In genomic region chr13:51397861-51398260, GRCm38 (mm10) we compare ENCODE assay signal across 33 mouse cellular contexts. TPM values are rescaled to one million over a fixed set of nuclear protein-coding genes. Genes with fewer than 3 reads are reported as not detected.
DNase-seq lines count a peak whose midpoint lies in the region; ATAC-seq and TF ChIP-seq lines count a peak whose summit lies in the region.
"Had no signal": no experiment of that assay in that cellular context is flagged by ENCODE, and none has a peak within 500 bp of the region (broad histone marks: within the 10 kb centered on the region; RNA-seq: fewer than 3 reads in every experiment).

No protein-coding gene starts in this region.

- no peaks in the 10 kb centered on the region for H3K27me3 ChIP-seq in CH12.LX (replicated peaks)
- no peaks in the 10 kb centered on the region for H3K27me3 ChIP-seq in intestine, postnatal 0 days (replicated peaks; ENCODE audit: control insufficient read depth, insufficient read depth, low read length)
- H3K27me3 ChIP-seq: embryonic facial prominence, embryonic 15.5 days; forebrain, embryonic 13.5 days; heart, embryonic 15.5 days; liver, embryonic 12.5 days; midbrain, embryonic 13.5 days; Patski had no signal

- H3K4me3 ChIP-seq in CH12.LX (replicated peaks in 1 of 3; ENCODE audit: low read depth in 2 of 3, low read length in 2 of 3, poor library complexity in 1 of 3), result no peak overlapping the region
- no peak overlapping the region for H3K4me3 ChIP-seq in intestine, postnatal 0 days (ENCODE audit: low read depth, low read length)
- H3K4me3 ChIP-seq: embryonic facial prominence, embryonic 10.5 days; embryonic facial prominence, embryonic 15.5 days; forebrain, embryonic 13.5 days; heart, embryonic 10.5 days; heart, embryonic 15.5 days; liver, embryonic 12.5 days; midbrain, embryonic 13.5 days had no signal

- no peaks in the 10 kb centered on the region for H3K79me2 ChIP-seq in CH12.LX (replicated peaks; ENCODE audit: control insufficient read depth, extremely low read depth, insufficient read depth, poor library complexity, severe bottlenecking)

- no peak overlapping the region for H3K9ac ChIP-seq in CH12.LX (ENCODE audit: insufficient read depth, low read depth)
- no peak overlapping the region for H3K9ac ChIP-seq in intestine, postnatal 0 days (ENCODE audit: low read depth, low read length)
- H3K9ac ChIP-seq: embryonic facial prominence, embryonic 15.5 days; forebrain, embryonic 13.5 days; heart, embryonic 15.5 days; liver, embryonic 12.5 days; liver, postnatal 0 days; midbrain, embryonic 13.5 days had no signal

- in situ Hi-C loops in CH12.LX (cut with MboI; ENCODE audit: low pct_ligation_motif_present, low pct_unique_long_range_greater_than_20kb, low sequenced_read_pairs), result no loop called here

- TF ChIP-seq EP300 in CH12.LX (IDR thresholded peaks at IDR 0.05; ENCODE audit: low read length), result peak; percentile 45; the same call in 1 of the 2 replicates

- peak overlapping the region; percentile 7 for H3K4me2 ChIP-seq in CH12.LX (ENCODE audit: insufficient read depth, low read depth, poor library complexity, severe bottlenecking)
- H3K4me2 ChIP-seq in intestine, postnatal 0 days (replicated peaks; ENCODE audit: low read depth), result no peak overlapping the region
- H3K4me2 ChIP-seq: embryonic facial prominence, embryonic 15.5 days; forebrain, embryonic 13.5 days; heart, embryonic 15.5 days; liver, embryonic 12.5 days; midbrain, embryonic 13.5 days had no signal

- no peak for TF ChIP-seq CTCF in CH12.LX (conservative IDR thresholded peaks at IDR 0.05 in 1 of 2, IDR thresholded peaks at IDR 0.05 in 1 of 2; ENCODE audit: low read depth in 2 of 2, low read length in 2 of 2)
- TF ChIP-seq CTCF in intestine, postnatal 0 days (IDR thresholded peaks at IDR 0.05; ENCODE audit: low read depth), result no peak

- H3K4me1 ChIP-seq in CH12.LX (ENCODE audit: control insufficient read depth in 1 of 2, insufficient read depth in 2 of 2), result peaks cover 28 to 67% of the 10 kb centered on the region in 2 experiments
- no peaks in the 10 kb centered on the region for H3K4me1 ChIP-seq in intestine, postnatal 0 days (replicated peaks; ENCODE audit: control insufficient read depth, insufficient read depth, low read length)

- peak; percentile 37 for ATAC-seq in inflammation-experienced regulatory T-cells, adult 6 months
- no peak for ATAC-seq in intestine, postnatal 0 days
- ATAC-seq: forebrain, embryonic 13.5 days; hindbrain, postnatal 0 days; intestine, embryonic 16.5 days; liver, embryonic 12.5 days; liver, postnatal 0 days; lung, postnatal 0 days; midbrain, embryonic 13.5 days; Patski had no signal

- TF ChIP-seq RAD21 in CH12.LX (IDR thresholded peaks at IDR 0.05; ENCODE audit: low read depth, low read length), result no peak; the same call in 1 of the 2 replicates

- 78% methylated on average over 6 of the region's 6 CpGs for WGBS in intestine, postnatal 0 days

- H3K36me3 ChIP-seq in CH12.LX (replicated peaks in 1 of 2; ENCODE audit: control insufficient read depth in 1 of 2, insufficient read depth in 1 of 2, low read length in 1 of 2), result no peaks in the 10 kb centered on the region
- H3K36me3 ChIP-seq in intestine, postnatal 0 days (ENCODE audit: control insufficient read depth, insufficient read depth), result no peaks in the 10 kb centered on the region
- H3K36me3 ChIP-seq: embryonic facial prominence, embryonic 10.5 days; embryonic facial prominence, embryonic 15.5 days; G1E; heart, embryonic 10.5 days; heart, embryonic 15.5 days; liver, embryonic 12.5 days had no signal

- peak overlapping the region; percentile 94 for H3K27ac ChIP-seq in CH12.LX (ENCODE audit: insufficient read depth, low read depth)
- H3K27ac ChIP-seq in intestine, postnatal 0 days (ENCODE audit: low read depth, low read length), result no peak overlapping the region
- H3K27ac ChIP-seq: embryonic facial prominence, embryonic 10.5 days; embryonic facial prominence, embryonic 15.5 days; forebrain, embryonic 13.5 days; heart, embryonic 10.5 days; heart, embryonic 15.5 days; hindbrain, postnatal 0 days; liver, embryonic 12.5 days; midbrain, embryonic 13.5 days had no signal

- DNase-seq in 3T3-L1 (ENCODE audit: low read depth, low spot score), result peak; percentile 46
- DNase-seq in A20 (ENCODE audit: low read depth, low spot score), result peak; percentile 45
- peak; percentile 88 for DNase-seq in CH12.LX (ENCODE audit: extremely low read depth)
- DNase-seq in adrenal gland, postnatal 25 days, result no peak
- DNase-seq in thymus, postnatal 0 days (ENCODE audit: low spot score), result no peak
- DNase-seq: adrenal gland, postnatal 14 days; cerebellum, adult 2 months; cerebellum, postnatal 14 days; gastrocnemius, postnatal 14 days; heart, adult 11 months; kidney, postnatal 25 days; layer of hippocampus, postnatal 36 days; left cerebral cortex, postnatal 4 days; liver, postnatal 0 days; lung, postnatal 4 days; retina, postnatal 1 day; right cerebral cortex, postnatal 14 days; thymus, postnatal 36 days had no signal

- peaks cover 20% of the 10 kb centered on the region for H3K9me3 ChIP-seq in CH12.LX (replicated peaks; ENCODE audit: low read length)
- no peaks in the 10 kb centered on the region for H3K9me3 ChIP-seq in intestine, postnatal 0 days (ENCODE audit: control insufficient read depth)
- H3K9me3 ChIP-seq: embryonic facial prominence, embryonic 15.5 days; heart, embryonic 10.5 days; heart, embryonic 15.5 days; liver, embryonic 12.5 days had no signal

- dilution Hi-C loops in CH12.LX (cut with MboI; ENCODE audit: extremely low pct_ligation_motif_present, extremely low pct_unique_long_range_greater_than_20kb, low sequenced_read_pairs), result no loop called here

- TF ChIP-seq POLR2A in CH12.LX (IDR thresholded peaks at IDR 0.05; ENCODE audit: low read depth, low read length), result no peak

TF ChIP-seq in CH12.LX, 34 proteins besides CTCF, POLR2A, EP300 and RAD21:
- TF ChIP-seq JUN (IDR thresholded peaks at IDR 0.05; ENCODE audit: insufficient read depth, low read depth, low read length), result 0 out of 2 replicates have a peak, but pooled peaks have one; percentile 23
- peak; percentile 97 for TF ChIP-seq MAFK (IDR thresholded peaks at IDR 0.05; ENCODE audit: insufficient replicate concordance, low read length)
- TF ChIP-seq POLR2AphosphoS2 (IDR thresholded peaks at IDR 0.05; ENCODE audit: low read depth, low read length), result no peak
- peak; percentile 31; the same call in 1 of the 2 replicates for TF ChIP-seq MEF2A (IDR thresholded peaks at IDR 0.05; ENCODE audit: borderline replicate concordance, low read depth, low read length)
- TF ChIP-seq MYC (IDR thresholded peaks at IDR 0.05; ENCODE audit: low read depth, low read length), result peak; percentile 54
- TF ChIP-seq ZC3H11A (IDR thresholded peaks at IDR 0.05; ENCODE audit: low read depth, low read length), result no peak
- peak; percentile 80 for TF ChIP-seq BHLHE40 (IDR thresholded peaks at IDR 0.05; ENCODE audit: low read depth, low read length)
- peak; percentile 93 for TF ChIP-seq ETS1 (conservative IDR thresholded peaks at IDR 0.05; ENCODE audit: low read depth, low read length)
- peak; percentile 62 for TF ChIP-seq USF2 (conservative IDR thresholded peaks at IDR 0.05; ENCODE audit: low read depth, low read length)
- no peak for TF ChIP-seq IRF4 (IDR thresholded peaks at IDR 0.05; ENCODE audit: low read depth, low read length)
- 0 out of 2 replicates have a peak, but pooled peaks have one; percentile 57 for TF ChIP-seq TCF12 (IDR thresholded peaks at IDR 0.05; ENCODE audit: low read depth, low read length)
- peak; percentile 37; the same call in 1 of the 2 replicates for TF ChIP-seq USF1 (IDR thresholded peaks at IDR 0.05; ENCODE audit: low read depth, low read length)
- TF ChIP-seq ZNF384 (IDR thresholded peaks at IDR 0.05; ENCODE audit: low read depth, low read length), result peak; percentile 69

RNA-seq across cellular contexts. Expression of gene S1pr3, which starts 10.6 kb away (rescaled TPM):
- total RNA-seq in CH12.LX (2012; rRNA removed) (5.9 and 8.6 TPM in 2 replicates), CH12.LX (2014; rRNA removed) (6.6 and 7.5 TPM in 2 replicates)
- polyA plus RNA-seq in CH12.LX (2012; ENCODE audit: insufficient read length, low read depth), result 30.4 and 33.4 TPM in 2 replicates
- under 1 TPM in 1 of 3 experiments, not detected in 2; 0.24 TPM for polyA plus RNA-seq in inflammation-experienced regulatory T-cells, adult 6 months (2017; shearing (Covaris generic))
- 12.2 and 16.1 TPM in 2 replicates for total RNA-seq in adrenal gland, postnatal 25 days (2021)
- 10.5 and 11.8 TPM in 2 replicates for polyA plus RNA-seq in intestine, postnatal 0 days (2015; fragmentation: Nextera tagmentation; extraction: Ambion mirVana)
- 26.3 and 30.3 TPM in 2 replicates for polyA plus RNA-seq in thymus, postnatal 0 days (2015; fragmentation: Nextera tagmentation; extraction: Ambion mirVana)
- total RNA-seq: monocyte, adult 5-6 weeks had no signal
- polyA plus RNA-seq: G1E had no signal

Comparison
In these comparisons a context has a peak if more than half of its experiments do, and no peak if none do; other contexts are left out.
1. DNase-seq: peak in 3T3-L1 (single experiment), A20 (single experiment) and CH12.LX (single experiment); none in adrenal gland, postnatal 25 days (single experiment) and thymus, postnatal 0 days (single experiment).